In the genomic region with DNA sequence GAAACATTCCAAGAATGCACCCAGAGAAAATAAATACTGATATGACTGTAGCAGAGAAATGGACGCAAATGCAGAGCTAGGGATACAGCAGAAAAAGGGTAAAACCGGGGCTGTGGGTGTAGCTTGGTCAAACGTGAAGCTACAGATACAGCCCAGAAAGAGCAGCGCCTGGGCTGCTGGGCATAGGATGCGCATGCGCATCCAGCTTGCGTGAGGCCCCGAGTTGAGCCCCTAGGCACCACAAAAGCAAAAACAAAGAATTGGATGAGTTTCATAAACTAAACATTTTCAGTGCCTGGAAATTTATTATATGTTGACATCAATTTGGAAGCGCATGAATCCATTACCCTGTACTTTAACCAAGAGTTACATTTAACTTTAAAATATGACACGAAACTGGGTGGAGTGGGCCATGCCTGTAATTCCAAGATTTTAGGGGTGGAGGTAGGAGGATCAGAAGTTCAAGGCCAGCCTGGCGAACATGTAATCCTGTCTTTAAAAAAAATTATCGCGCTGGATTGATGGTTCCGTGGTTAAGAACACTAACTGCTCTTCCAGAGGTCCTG, we compare ENCODE assay signal across 20 mouse cellular contexts. TPM values are rescaled to one million over a fixed set of nuclear protein-coding genes. Genes with fewer than 3 reads are reported as not detected.
DNase-seq lines count a peak whose midpoint lies in the region; ATAC-seq and TF ChIP-seq lines count a peak whose summit lies in the region.
"Had no signal": no experiment of that assay in that cellular context is flagged by ENCODE, and none has a peak within 500 bp of the region (broad histone marks: within the 10 kb centered on the region; RNA-seq: fewer than 3 reads in every experiment).

No protein-coding gene starts in this region.

- H3K27ac ChIP-seq in heart, embryonic 13.5 days (replicated peaks) = no peak overlapping the region
- H3K27ac ChIP-seq in lung, postnatal 0 days (ENCODE audit: low read length) = no peak overlapping the region
- H3K27ac ChIP-seq: forebrain, embryonic 13.5 days; hindbrain, embryonic 14.5 days; intestine, embryonic 15.5 days; midbrain, embryonic 15.5 days had no signal

- 83% methylated on average over 14 of the region's 14 CpGs for WGBS in heart, embryonic 13.5 days
- WGBS in lung, postnatal 0 days = 63% methylated on average over 14 of the region's 14 CpGs

- no peak overlapping the region for H3K4me3 ChIP-seq in heart, embryonic 13.5 days
- H3K4me3 ChIP-seq in lung, postnatal 0 days (ENCODE audit: low read depth, low read length) = no peak overlapping the region
- H3K4me3 ChIP-seq: erythroblast, embryonic 14.5 days; forebrain, embryonic 13.5 days; intestine, embryonic 15.5 days; midbrain, embryonic 15.5 days; myocyte had no signal

- H3K9ac ChIP-seq in heart, embryonic 13.5 days = no peak overlapping the region
- H3K9ac ChIP-seq in lung, postnatal 0 days (replicated peaks; ENCODE audit: low read depth) = no peak overlapping the region
- H3K9ac ChIP-seq: forebrain, embryonic 13.5 days; hindbrain, embryonic 14.5 days; intestine, embryonic 15.5 days; liver, postnatal 0 days; midbrain, embryonic 15.5 days had no signal

- H3K36me3 ChIP-seq in heart, embryonic 13.5 days = no peaks in the 10 kb centered on the region
- H3K36me3 ChIP-seq in lung, postnatal 0 days (ENCODE audit: insufficient read depth, low read length) = no peaks in the 10 kb centered on the region
- H3K36me3 ChIP-seq: intestine, embryonic 15.5 days; midbrain, embryonic 15.5 days had no signal

- H3K9me3 ChIP-seq in heart, embryonic 13.5 days = no peaks in the 10 kb centered on the region
- no peaks in the 10 kb centered on the region for H3K9me3 ChIP-seq in lung, postnatal 0 days (ENCODE audit: low read length)
- H3K9me3 ChIP-seq: forebrain, embryonic 13.5 days; intestine, embryonic 15.5 days; midbrain, embryonic 15.5 days had no signal

- no peak for TF ChIP-seq CTCF in lung, postnatal 0 days (IDR thresholded peaks at IDR 0.05)

- H3K4me2 ChIP-seq in heart, embryonic 13.5 days = peak overlapping the region; percentile 32
- no peak overlapping the region for H3K4me2 ChIP-seq in lung, postnatal 0 days (replicated peaks; ENCODE audit: low read depth, low read length)
- H3K4me2 ChIP-seq: forebrain, embryonic 13.5 days; hindbrain, embryonic 14.5 days; intestine, embryonic 15.5 days; midbrain, embryonic 15.5 days had no signal

- DNase-seq in heart, adult 9 months (ENCODE audit: low spot score in 2 of 2) = no peak
- peak; percentile 42 for DNase-seq in kidney, postnatal 10 days
- no peak for DNase-seq in kidney, adult 11 months
- peak; percentile 42 for DNase-seq in lung, postnatal 0 days (ENCODE audit: low spot score)
- no peak for DNase-seq in lung, postnatal 25 days (ENCODE audit: low spot score)
- DNase-seq in cerebellum, adult 9-10 months = no peak
- DNase-seq: adrenal gland, postnatal 25 days; cerebellum, adult 11 months; cerebellum, postnatal 14 days; heart, postnatal 36 days; liver, postnatal 0 days; thymus, postnatal 36 days had no signal

- TF ChIP-seq EP300 in lung, postnatal 0 days (IDR thresholded peaks at IDR 0.05) = no peak

- no peak for ATAC-seq in heart, embryonic 13.5 days (ENCODE audit: extremely low read depth, insufficient number of reproducible peaks, low FRiP score, low TSS enrichment)
- ATAC-seq in lung, postnatal 0 days = peak; percentile 21; the same call in 1 of the 2 replicates
- ATAC-seq: forebrain, embryonic 13.5 days; intestine, embryonic 15.5 days; liver, postnatal 0 days; midbrain, embryonic 15.5 days had no signal

- H3K27me3 ChIP-seq in heart, embryonic 13.5 days (replicated peaks) = 0 out of 2 replicates have a peak, but pooled peaks cover 2% of the 10 kb centered on the region
- H3K27me3 ChIP-seq in lung, postnatal 0 days (replicated peaks; ENCODE audit: insufficient read depth, low read length) = no peaks in the 10 kb centered on the region
- H3K27me3 ChIP-seq: CH12.LX; forebrain, embryonic 13.5 days; intestine, embryonic 15.5 days; midbrain, embryonic 15.5 days had no signal

- peaks cover 11% of the 10 kb centered on the region for H3K4me1 ChIP-seq in heart, embryonic 13.5 days
- no peaks in the 10 kb centered on the region for H3K4me1 ChIP-seq in lung, postnatal 0 days (ENCODE audit: insufficient read depth, low read depth, low read length)
- H3K4me1 ChIP-seq: forebrain, embryonic 13.5 days; intestine, embryonic 15.5 days; midbrain, embryonic 15.5 days had no signal

RNA-seq across cellular contexts. Expression of gene Cdc42bpa, which starts 19.4 kb away (rescaled TPM):
- polyA plus RNA-seq in heart, embryonic 13.5 days (2015; fragmentation: Nextera tagmentation; extraction: Ambion mirVana) = 9.2 and 12.3 TPM in 2 replicates
- 17.9 and 21.2 TPM in 2 replicates for polyA plus RNA-seq in lung, postnatal 0 days (2015; fragmentation: Nextera tagmentation; extraction: Ambion mirVana)

Comparison
In these comparisons a context has a peak if more than half of its experiments do, and no peak if none do; other contexts are left out.
1. DNase-seq: peak in kidney, postnatal 10 days (single experiment) and lung, postnatal 0 days (single experiment); none in heart, adult 9 months (0 of 2), kidney, adult 11 months (single experiment), lung, postnatal 25 days (single experiment) and cerebellum, adult 9-10 months (single experiment).